Mouse (Mus musculus): ENCODE results near the gene Mapk9. TPM values are rescaled to one million over a fixed set of nuclear protein-coding genes. Genes with fewer than 3 reads are reported as not detected.

Mapk9 gene
- total RNA-seq, 1 experiment = 27.8 TPM

GRCm38 (mm10) chr11:49831980-49832379 is 14.6 kb upstream of the Mapk9 start:
- Histone ChIP-seq H3K27ac (ENCODE audit: insufficient read depth, low read depth, low read length, poor library complexity, severe bottlenecking) (no peak overlapping the region), H3K9me3 (ENCODE audit: control insufficient read depth, insufficient read depth, low read depth, low read length) (no peaks in the 10 kb centered on the region), H3K4me1 (ENCODE audit: control insufficient read depth in 2 of 2, insufficient read depth in 2 of 2, low read length in 2 of 2, poor library complexity in 1 of 2) (no peaks in the 10 kb centered on the region), H3K9ac (ENCODE audit: insufficient read depth, low read depth, low read length, poor library complexity, severe bottlenecking) (no peak overlapping the region), H3K36me3 (ENCODE audit: control insufficient read depth, insufficient read depth, low read length, poor library complexity, severe bottlenecking) (peaks cover 50% of the 10 kb centered on the region), H3K4me3 (ENCODE audit: insufficient read depth in 1 of 2, low read depth in 1 of 2, low read length in 2 of 2, poor library complexity in 1 of 2, severe bottlenecking in 1 of 2) (no peak overlapping the region)
- DNase-seq (ENCODE audit: low read depth, low spot score) = no peak
- TF ChIP-seq HCFC1 (IDR thresholded peaks at IDR 0.05; ENCODE audit: borderline replicate concordance, insufficient read depth, low read length) = no peak
- no peak for TF ChIP-seq ZNF384 (IDR thresholded peaks at IDR 0.05; ENCODE audit: low read depth, low read length)
- TF ChIP-seq MAFK (IDR thresholded peaks at IDR 0.05; ENCODE audit: insufficient read depth, low read depth, low read length) = no peak
- TF ChIP-seq ZC3H11A (IDR thresholded peaks at IDR 0.05; ENCODE audit: borderline replicate concordance, low read depth, low read length) = no peak
- TF ChIP-seq CHD2 (IDR thresholded peaks at IDR 0.05; ENCODE audit: low read depth, low read length) = no peak
- in situ Hi-C loops (cut with MboI; ENCODE audit: low sequenced_read_pairs in 2 of 2, unreplicated experiment in 2 of 2) = no loop called here

- Histone ChIP-seq H3K4me3 (ENCODE audit: insufficient read depth in 1 of 2, low read depth in 1 of 2, low read length in 2 of 2, poor library complexity in 1 of 2, severe bottlenecking in 1 of 2) (no peak overlapping the region), H3K9ac (ENCODE audit: insufficient read depth, low read depth, low read length, poor library complexity, severe bottlenecking) (no peak overlapping the region), H3K27ac (ENCODE audit: insufficient read depth, low read depth, low read length, poor library complexity, severe bottlenecking) (no peak overlapping the region), H3K36me3 (ENCODE audit: control insufficient read depth, insufficient read depth, low read length, poor library complexity, severe bottlenecking) (peaks cover 55% of the 10 kb centered on the region), H3K4me1 (ENCODE audit: control insufficient read depth in 2 of 2, insufficient read depth in 2 of 2, low read length in 2 of 2, poor library complexity in 1 of 2) (no peaks in the 10 kb centered on the region), H3K9me3 (ENCODE audit: control insufficient read depth, insufficient read depth, low read depth, low read length) (no peaks in the 10 kb centered on the region)
- in situ Hi-C loops (cut with MboI; ENCODE audit: low sequenced_read_pairs in 2 of 2, unreplicated experiment in 2 of 2) = no loop called here
- TF ChIP-seq ZNF384 (IDR thresholded peaks at IDR 0.05; ENCODE audit: low read depth, low read length) (no peak), CHD2 (IDR thresholded peaks at IDR 0.05; ENCODE audit: low read depth, low read length) (no peak), MAFK (IDR thresholded peaks at IDR 0.05; ENCODE audit: insufficient read depth, low read depth, low read length) (no peak), HCFC1 (IDR thresholded peaks at IDR 0.05; ENCODE audit: borderline replicate concordance, insufficient read depth, low read length) (no peak), ZC3H11A (IDR thresholded peaks at IDR 0.05; ENCODE audit: borderline replicate concordance, low read depth, low read length) (no peak)
- DNase-seq (ENCODE audit: low read depth, low spot score) = no peak
Observed at GRCm38 (mm10) chr11:49832962-49833361, 13.6 kb upstream of the Mapk9 start.

GRCm38 (mm10) chr11:49834248-49834647 is 12.3 kb upstream of the Mapk9 start:
- H3K4me1 ChIP-seq (ENCODE audit: control insufficient read depth in 2 of 2, insufficient read depth in 2 of 2, low read length in 2 of 2, poor library complexity in 1 of 2) = no peaks in the 10 kb centered on the region
- TF ChIP-seq HCFC1 (IDR thresholded peaks at IDR 0.05; ENCODE audit: borderline replicate concordance, insufficient read depth, low read length) = no peak
- no peak for TF ChIP-seq ZC3H11A (IDR thresholded peaks at IDR 0.05; ENCODE audit: borderline replicate concordance, low read depth, low read length)
- no peak for TF ChIP-seq CHD2 (IDR thresholded peaks at IDR 0.05; ENCODE audit: low read depth, low read length)
- no peak for TF ChIP-seq ZNF384 (IDR thresholded peaks at IDR 0.05; ENCODE audit: low read depth, low read length)
- TF ChIP-seq MAFK (IDR thresholded peaks at IDR 0.05; ENCODE audit: insufficient read depth, low read depth, low read length) = no peak
- no peak overlapping the region for H3K9ac ChIP-seq (ENCODE audit: insufficient read depth, low read depth, low read length, poor library complexity, severe bottlenecking)
- in situ Hi-C loops (cut with MboI; ENCODE audit: low sequenced_read_pairs in 2 of 2, unreplicated experiment in 2 of 2) = no loop called here
- no peak for DNase-seq (ENCODE audit: low read depth, low spot score)
- H3K9me3 ChIP-seq (ENCODE audit: control insufficient read depth, insufficient read depth, low read depth, low read length) = no peaks in the 10 kb centered on the region
- H3K4me3 ChIP-seq (ENCODE audit: insufficient read depth in 1 of 2, low read depth in 1 of 2, low read length in 2 of 2, poor library complexity in 1 of 2, severe bottlenecking in 1 of 2) = no peak overlapping the region
- peaks cover 51% of the 10 kb centered on the region for H3K36me3 ChIP-seq (ENCODE audit: control insufficient read depth, insufficient read depth, low read length, poor library complexity, severe bottlenecking)
- H3K27ac ChIP-seq (ENCODE audit: insufficient read depth, low read depth, low read length, poor library complexity, severe bottlenecking) = no peak overlapping the region

- no peaks in the 10 kb centered on the region for H3K9me3 ChIP-seq (ENCODE audit: control insufficient read depth, insufficient read depth, low read depth, low read length)
Observed at GRCm38 (mm10) chr11:49835257-49835956, 11.1 kb upstream of the Mapk9 start.

More at GRCm38 (mm10) chr11:49835257-49835956, 11.1 kb upstream of the Mapk9 start:
- Histone ChIP-seq H3K4me3 (ENCODE audit: insufficient read depth in 1 of 2, low read depth in 1 of 2, low read length in 2 of 2, poor library complexity in 1 of 2, severe bottlenecking in 1 of 2) (no peak overlapping the region), H3K36me3 (ENCODE audit: control insufficient read depth, insufficient read depth, low read length, poor library complexity, severe bottlenecking) (peaks cover 44% of the 10 kb centered on the region), H3K4me1 (ENCODE audit: control insufficient read depth in 2 of 2, insufficient read depth in 2 of 2, low read length in 2 of 2, poor library complexity in 1 of 2) (no peaks in the 10 kb centered on the region), H3K9ac (ENCODE audit: insufficient read depth, low read depth, low read length, poor library complexity, severe bottlenecking) (no peak overlapping the region), H3K27ac (ENCODE audit: insufficient read depth, low read depth, low read length, poor library complexity, severe bottlenecking) (no peak overlapping the region)
- no peak for DNase-seq (ENCODE audit: low read depth, low spot score)
- in situ Hi-C loops (cut with MboI; ENCODE audit: low sequenced_read_pairs in 2 of 2, unreplicated experiment in 2 of 2) = no loop called here
- no peak for TF ChIP-seq CHD2 (IDR thresholded peaks at IDR 0.05; ENCODE audit: low read depth, low read length)
- no peak for TF ChIP-seq MAFK (IDR thresholded peaks at IDR 0.05; ENCODE audit: insufficient read depth, low read depth, low read length)
- no peak for TF ChIP-seq HCFC1 (IDR thresholded peaks at IDR 0.05; ENCODE audit: borderline replicate concordance, insufficient read depth, low read length)
- no peak for TF ChIP-seq ZNF384 (IDR thresholded peaks at IDR 0.05; ENCODE audit: low read depth, low read length)
- no peak for TF ChIP-seq ZC3H11A (IDR thresholded peaks at IDR 0.05; ENCODE audit: borderline replicate concordance, low read depth, low read length)
